Mouse (Mus musculus) ZHBTc4 (cell line): ENCODE measurements around the gene Slc27a4.
"Not testable (repeated sequence)": the region's sequence is repeated elsewhere in the genome, so short reads cannot be mapped to it uniquely, and the experiment has no call there.

Experiments
- DNase-seq: peaks from one replicate; pipeline ENCODE4 v3.0.0-alpha.2; 2011; ENCODE audit warnings: low read depth, low spot score

Gene Slc27a4

GRCm38 (mm10) chr2:29802075-29802826, at the start of gene Slc27a4:
Gene Slc27a4, plus strand, starts transcription at chr2:29802634.
- DNase-seq: peak; percentile 97

- DNase-seq: no peak
Measured at GRCm38 (mm10) chr2:29755693-29756092, 46.7 kb upstream of the Slc27a4 start.

GRCm38 (mm10) chr2:29764831-29765230, 37.6 kb upstream of the Slc27a4 start:
- peak; percentile 70 for DNase-seq

DNA sequence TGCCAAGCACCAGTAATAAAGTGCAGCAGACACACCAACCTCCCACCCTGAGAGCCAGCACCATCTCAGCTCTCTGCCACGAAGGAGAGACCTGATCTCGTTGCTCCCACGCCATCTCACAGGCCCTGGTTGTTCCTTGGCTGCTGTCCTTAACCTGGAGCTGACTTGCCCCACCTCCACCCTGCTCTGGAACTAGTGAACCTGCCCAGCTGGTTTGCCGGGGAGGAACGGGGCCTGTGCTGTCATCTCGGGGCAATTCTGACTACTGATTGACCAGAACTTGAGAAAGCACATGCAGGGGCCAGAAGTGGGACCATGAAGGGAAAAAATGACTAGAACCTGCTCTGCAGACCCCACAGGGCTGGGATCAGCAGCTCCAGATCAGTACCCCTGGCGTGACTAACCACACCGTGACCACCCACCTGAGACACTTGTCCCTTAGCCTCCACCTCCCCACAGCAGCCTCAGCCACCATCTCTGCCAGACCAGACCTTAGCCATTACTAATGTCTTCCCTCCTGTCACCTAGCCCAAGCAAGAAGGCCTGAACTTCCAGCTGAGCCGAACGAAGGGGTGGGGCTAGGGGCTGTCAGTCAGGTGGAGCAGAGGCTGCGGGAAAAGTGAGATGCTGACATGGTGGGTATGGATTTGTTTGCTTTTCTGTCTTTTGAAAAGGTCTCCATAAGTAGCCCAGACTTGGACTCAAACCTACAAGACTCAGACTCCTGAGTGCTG, 34.3 kb upstream of the Slc27a4 start:
- no peak for DNase-seq

- DNase-seq: no peak
Measured at GRCm38 (mm10) chr2:29768901-29769300, 33.5 kb upstream of the Slc27a4 start.

GRCm38 (mm10) chr2:29770162-29770561, 32.3 kb upstream of the Slc27a4 start:
- peak; percentile 89 for DNase-seq

DNA sequence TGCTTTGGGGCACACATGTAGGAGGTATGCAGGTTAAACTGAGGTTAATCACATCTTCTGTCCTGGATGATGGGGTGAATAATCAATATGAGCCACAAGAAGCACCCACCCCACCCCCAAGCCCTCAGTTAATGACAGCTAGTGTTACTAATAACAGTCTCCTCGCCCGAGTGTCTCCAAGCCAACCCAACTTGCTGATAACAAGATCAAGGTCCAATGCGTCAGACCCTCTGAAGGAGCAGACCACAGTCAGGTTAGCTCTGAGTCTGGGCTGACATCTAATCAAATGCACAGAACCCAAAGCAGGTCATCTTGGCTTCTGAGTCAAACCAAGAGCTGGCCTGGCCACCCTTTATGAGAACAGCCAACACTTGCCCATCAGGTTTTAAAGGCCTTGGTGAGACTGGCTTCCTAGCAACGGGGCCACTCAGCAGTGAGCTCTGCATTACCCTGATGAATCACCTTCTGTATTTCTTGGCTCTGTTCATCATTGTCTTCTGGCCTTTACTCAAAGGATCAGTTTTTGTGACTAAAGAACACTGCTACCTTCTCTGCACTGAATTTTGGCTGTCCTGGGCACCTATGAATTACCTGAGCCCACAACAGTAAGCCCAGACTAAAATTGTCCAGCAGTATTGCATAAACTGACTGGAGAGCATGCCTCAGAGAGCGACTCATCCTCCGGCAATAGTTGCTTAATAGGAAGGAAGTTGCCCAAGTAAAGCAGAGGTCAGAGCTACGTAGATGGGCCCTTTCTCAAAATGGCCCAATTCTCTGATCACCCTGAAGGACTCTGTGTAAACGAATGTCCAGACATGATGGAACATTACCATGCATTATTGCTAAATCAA, 30.6 kb upstream of the Slc27a4 start:
- DNase-seq: no peak

- no peak for DNase-seq
Measured at GRCm38 (mm10) chr2:29773323-29773722, 29.1 kb upstream of the Slc27a4 start.

DNA sequence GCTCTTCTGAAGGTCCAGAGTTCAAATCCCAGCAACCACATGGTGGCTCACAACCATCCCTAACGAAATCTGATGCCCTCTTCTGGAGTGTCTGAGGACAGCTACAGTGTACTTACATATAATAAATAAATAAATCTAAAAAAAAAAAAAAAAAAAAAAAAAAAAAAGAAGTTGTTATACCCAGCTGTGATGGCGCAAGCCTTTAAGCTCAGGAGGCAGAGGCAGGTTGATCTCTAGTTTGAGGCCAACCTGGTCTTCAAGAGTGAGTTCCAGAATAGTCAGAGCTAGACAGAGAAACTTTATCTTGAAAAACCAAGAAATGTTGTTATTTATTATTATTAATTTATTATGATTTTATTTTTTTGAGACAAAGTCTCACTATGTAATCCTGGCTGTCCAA, 21.2 kb upstream of the Slc27a4 start:
- DNase-seq: not testable (repeated sequence)

DNA sequence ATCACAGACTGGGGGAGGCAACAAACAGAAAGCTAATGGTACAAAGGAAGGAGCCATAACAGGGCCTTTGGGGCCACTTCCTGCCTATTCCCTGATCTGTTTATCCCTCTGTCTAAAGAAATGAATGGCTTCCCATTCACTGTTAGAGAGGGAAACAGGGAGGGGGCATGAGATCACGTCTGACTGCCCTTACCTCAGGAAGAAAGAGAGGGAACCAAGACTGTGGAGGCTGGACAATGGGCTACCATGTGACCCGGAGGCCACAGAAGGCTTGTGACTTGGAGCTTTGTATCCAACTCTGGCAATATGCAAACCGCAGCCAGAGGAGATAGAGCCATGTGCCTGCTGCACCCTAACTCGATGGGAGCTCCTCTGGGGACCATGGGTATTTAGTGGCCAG, 18.1 kb upstream of the Slc27a4 start:
- no peak for DNase-seq

DNA sequence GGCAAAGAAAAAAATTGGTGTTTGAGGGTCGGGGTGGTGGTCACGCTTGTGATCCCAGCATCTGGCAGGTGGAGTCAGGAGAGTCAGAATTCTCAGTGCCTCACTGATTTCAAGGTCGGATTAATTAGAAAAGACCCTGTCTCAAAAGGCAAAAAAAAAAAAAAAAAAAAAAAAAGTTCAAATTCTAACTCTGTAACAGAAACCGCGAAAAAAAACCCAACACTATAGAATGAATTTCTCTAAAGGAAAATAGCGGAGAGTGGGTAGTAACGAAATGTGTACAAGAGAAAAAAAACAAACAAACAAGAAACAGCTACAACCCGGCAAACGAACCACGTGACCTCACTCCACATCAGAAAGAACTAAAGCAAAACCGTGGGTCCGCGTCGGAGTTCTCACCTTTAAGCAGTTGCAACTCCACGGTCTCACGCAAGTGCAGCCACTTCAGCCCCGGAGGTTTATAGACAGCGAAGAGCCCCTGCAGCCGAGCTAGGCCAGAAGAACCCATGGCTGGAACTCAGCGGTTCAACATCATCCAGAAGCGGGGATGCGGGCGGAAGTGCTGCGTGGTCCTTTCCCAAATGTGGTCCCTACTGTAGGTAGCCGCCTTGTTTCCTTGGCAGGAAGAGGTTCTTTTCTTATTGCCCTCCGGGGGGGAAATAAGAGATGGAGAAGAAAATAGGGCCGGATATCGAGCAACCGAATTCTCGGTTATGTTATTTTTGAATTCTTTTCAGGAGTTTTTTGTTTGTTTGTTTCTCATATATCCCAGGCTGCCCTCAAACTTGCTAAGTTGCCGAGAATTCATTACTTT, 15.1 kb upstream of the Slc27a4 start, which contains the start of gene Coq4:
Gene Coq4 (plus strand): TSS at position 390 of the 814 bp plus-strand sequence.
- peak; percentile 96 for DNase-seq

- peak; percentile 90 for DNase-seq
Measured at GRCm38 (mm10) chr2:29787937-29788681, 14.3 kb upstream of the Slc27a4 start, which contains the start of gene Trub2. Gene Trub2, minus strand, starts transcription at chr2:29788502.

GRCm38 (mm10) chr2:29792772-29793487, 9.5 kb upstream of the Slc27a4 start:
- no peak for DNase-seq

GRCm38 (mm10) chr2:29802827-29803201, 380 bp downstream of the Slc27a4 start:
- DNase-seq: no peak

DNA sequence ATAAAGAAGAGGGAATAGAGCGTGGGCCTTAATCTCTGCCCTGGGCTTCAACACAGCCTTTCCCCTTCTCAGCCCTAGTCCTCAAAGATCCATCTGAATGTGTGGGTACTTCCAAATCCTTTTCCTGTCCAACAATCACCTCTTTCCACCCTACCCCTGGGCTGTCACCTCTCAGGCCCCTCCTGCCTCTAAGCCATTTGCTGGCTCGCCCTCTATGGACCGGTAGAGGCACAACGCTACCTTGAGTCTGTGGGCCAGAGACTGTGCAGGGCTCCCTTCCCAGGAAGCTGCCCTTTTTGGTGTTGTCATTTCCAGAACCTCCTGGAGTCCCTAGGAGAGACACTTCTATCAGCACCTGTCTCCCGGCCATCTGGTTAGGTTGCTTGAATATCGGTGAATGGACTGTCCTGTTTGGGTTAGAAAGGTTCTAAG, 982 bp downstream of the Slc27a4 start:
- peak; percentile 71 for DNase-seq

- DNase-seq: no peak
Measured at GRCm38 (mm10) chr2:29815678-29816371, 13.4 kb downstream of the Slc27a4 start.

- peak; percentile 91 for DNase-seq
Measured at GRCm38 (mm10) chr2:29817426-29818232, 15.2 kb downstream of the Slc27a4 start.

GRCm38 (mm10) chr2:29819363-29819762, 16.9 kb downstream of the Slc27a4 start:
- DNase-seq: no peak
